Mouse (Mus musculus) heart, embryonic 11.5 days (tissue): ENCODE results near the gene Dennd2c. TPM values are rescaled to one million over a fixed set of nuclear protein-coding genes. Genes with fewer than 3 reads are reported as not detected.

Experiments used
- ATAC-seq: fragments of 200-750 bp; cut with Nextera tagmentation; replicated peaks from 2 replicates; pipeline ENCODE4 v1.8.0; 2017; ENCODE audit warnings: moderate library complexity; ENCODE audit not compliant: insufficient number of reproducible peaks, low FRiP score, low TSS enrichment
- H3K27ac ChIP-seq: fragments of 300-500 bp; sonication (generic); 2 replicates; pipeline ENCODE4 v1.5.1; 2014; ENCODE audit warnings: mild to moderate bottlenecking, low read depth, low read length
- H3K27me3 ChIP-seq: fragments of 300-500 bp; sonication (generic); 2 replicates; pipeline ENCODE4 v1.6.1; 2014; ENCODE audit warnings: mild to moderate bottlenecking, low read length, mixed read lengths; ENCODE audit not compliant: control insufficient read depth, insufficient read depth
- H3K36me3 ChIP-seq: fragments of 300-500 bp; sonication (generic); 2 replicates; pipeline ENCODE4 v1.6.1; 2014; ENCODE audit warnings: mild to moderate bottlenecking, low read length, moderate library complexity, mixed read lengths; ENCODE audit not compliant: control insufficient read depth, insufficient read depth
- H3K4me1 ChIP-seq: fragments of 300-500 bp; sonication (generic); 2 replicates; pipeline ENCODE4 v1.6.1; 2014; ENCODE audit warnings: low read length; ENCODE audit not compliant: control insufficient read depth, insufficient read depth
- H3K4me2 ChIP-seq: fragments of 300-500 bp; sonication (generic); 2 replicates; pipeline ENCODE4 v1.6.1; 2014; ENCODE audit warnings: mild to moderate bottlenecking, moderate library complexity
- H3K4me3 ChIP-seq: fragments of 300-500 bp; sonication (generic); 2 replicates; pipeline ENCODE4 v1.5.1; 2014; ENCODE audit warnings: low read depth, low read length
- H3K9ac ChIP-seq: fragments of 300-500 bp; sonication (generic); 2 replicates; pipeline ENCODE4 v1.6.1; 2014; ENCODE audit warnings: mild to moderate bottlenecking, low read depth, low read length, moderate library complexity
- H3K9me3 ChIP-seq: fragments of 300-500 bp; sonication (generic); replicated peaks from 2 replicates; pipeline ENCODE4 v1.6.1; 2016; ENCODE audit warnings: low read length; ENCODE audit not compliant: control insufficient read depth
- WGBS: fragments of 180-500 bp; shearing (Covaris S2); extraction: QIAGEN DNeasy Blood & Tissue Kit; methylation state at CpG from one replicate; pipeline ENCODE4 v1.1.7; 2014; ENCODE audit not compliant: insufficient replicate concordance; 5-methylcytosine and 5-hydroxymethylcytosine counted together
- polyA plus RNA-seq: library from polyadenylated mRNA; unstranded; fragments of >200 nt; fragmentation: Nextera tagmentation; extraction: Ambion mirVana; gene quantifications from 2 replicates; pipeline ENCODE4 v1.2.1, GENCODE M21; 2014

Dennd2c gene
- polyA plus RNA-seq, 1 experiment from 2014 or later: 5.0 TPM

GRCm38 (mm10) chr3:103142366-103142765 is 40.0 kb downstream of the Dennd2c start:
- H3K9me3 ChIP-seq: no peaks in the 10 kb centered on the region
- ATAC-seq: no peak
- no peak overlapping the region for H3K27ac ChIP-seq
- H3K27me3 ChIP-seq: no peaks in the 10 kb centered on the region
- no peak overlapping the region for H3K4me2 ChIP-seq
- no peak overlapping the region for H3K9ac ChIP-seq
- no peaks in the 10 kb centered on the region for H3K36me3 ChIP-seq
- 72% methylated on average over 10 of the region's 10 CpGs for WGBS
- peaks cover 9% of the 10 kb centered on the region for H3K4me1 ChIP-seq
- H3K4me3 ChIP-seq: no peak overlapping the region

DNA sequence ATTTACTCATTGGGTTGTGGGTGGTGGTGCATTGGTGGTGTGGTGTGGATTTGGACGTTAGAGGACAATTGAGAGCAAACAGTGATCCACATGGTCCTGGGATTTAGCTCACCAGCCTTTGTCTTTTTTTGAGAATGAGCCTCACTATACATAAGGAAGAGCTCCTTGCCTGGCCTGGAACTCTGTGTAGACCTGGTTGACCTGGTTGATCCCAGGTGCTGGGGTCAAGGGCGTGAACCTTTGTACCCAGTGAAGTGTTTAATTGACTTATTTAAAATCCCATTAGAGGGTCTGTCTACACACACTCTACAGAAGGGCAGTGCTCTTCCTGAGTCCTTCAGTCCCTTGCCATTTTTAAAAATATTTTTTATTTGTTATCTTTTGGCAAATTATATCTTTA is 42.9 kb downstream of the Dennd2c start:
- ATAC-seq: no peak
- 75% methylated on average over 2 of the region's 2 CpGs for WGBS
- H3K4me1 ChIP-seq: no peaks in the 10 kb centered on the region
- no peak overlapping the region for H3K4me2 ChIP-seq
- no peak overlapping the region for H3K4me3 ChIP-seq
- no peaks in the 10 kb centered on the region for H3K27me3 ChIP-seq
- H3K9me3 ChIP-seq: no peaks in the 10 kb centered on the region
- H3K27ac ChIP-seq: no peak overlapping the region
- H3K36me3 ChIP-seq: no peaks in the 10 kb centered on the region
- H3K9ac ChIP-seq: no peak overlapping the region

GRCm38 (mm10) chr3:103145791-103146190 is 43.4 kb downstream of the Dennd2c start:
- no peaks in the 10 kb centered on the region for H3K9me3 ChIP-seq
- H3K9ac ChIP-seq: no peak overlapping the region
- no peak overlapping the region for H3K4me2 ChIP-seq
- no peaks in the 10 kb centered on the region for H3K4me1 ChIP-seq
- WGBS: 75% methylated on average over 4 of the region's 4 CpGs
- no peak overlapping the region for H3K4me3 ChIP-seq
- no peak for ATAC-seq
- H3K36me3 ChIP-seq: no peaks in the 10 kb centered on the region
- H3K27me3 ChIP-seq: no peaks in the 10 kb centered on the region
- H3K27ac ChIP-seq: no peak overlapping the region

GRCm38 (mm10) chr3:103146330-103147166 is 44.1 kb downstream of the Dennd2c start:
- H3K27ac ChIP-seq: no peak overlapping the region
- H3K4me2 ChIP-seq: no peak overlapping the region
- no peak for ATAC-seq
- no peaks in the 10 kb centered on the region for H3K4me1 ChIP-seq
- H3K4me3 ChIP-seq: no peak overlapping the region
- whole genome bisulfite sequencing: 72% methylated on average over 23 of the region's 23 CpGs
- no peaks in the 10 kb centered on the region for H3K36me3 ChIP-seq
- no peak overlapping the region for H3K9ac ChIP-seq
- no peaks in the 10 kb centered on the region for H3K27me3 ChIP-seq
- H3K9me3 ChIP-seq: no peaks in the 10 kb centered on the region

DNA sequence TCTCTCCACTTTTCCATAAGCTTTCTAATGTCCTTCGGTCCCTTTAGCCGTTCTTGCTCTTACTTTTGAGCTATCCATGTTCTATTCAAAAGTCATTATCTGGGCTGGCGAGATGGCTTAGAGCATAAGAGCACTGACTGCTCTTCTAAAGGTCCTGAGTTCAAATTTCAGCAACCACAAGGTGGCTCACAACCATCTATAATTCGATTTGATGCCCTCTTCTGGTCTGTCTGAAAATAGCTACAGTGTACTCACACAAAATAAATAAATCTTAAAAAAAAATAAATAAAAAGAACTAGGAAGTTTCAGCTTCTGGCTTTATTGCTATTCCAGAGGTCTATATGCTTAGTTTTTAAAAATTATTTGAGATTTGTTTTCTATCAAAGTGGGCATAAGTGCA is 45.4 kb downstream of the Dennd2c start:
- no peaks in the 10 kb centered on the region for H3K4me1 ChIP-seq
- no peak overlapping the region for H3K27ac ChIP-seq
- H3K36me3 ChIP-seq: no peaks in the 10 kb centered on the region
- WGBS: 89% methylated on average over 4 of the region's 4 CpGs
- H3K27me3 ChIP-seq: no peaks in the 10 kb centered on the region
- H3K9me3 ChIP-seq: no peaks in the 10 kb centered on the region
- H3K4me2 ChIP-seq: no peak overlapping the region
- H3K9ac ChIP-seq: no peak overlapping the region
- ATAC-seq: no peak
- H3K4me3 ChIP-seq: no peak overlapping the region

DNA sequence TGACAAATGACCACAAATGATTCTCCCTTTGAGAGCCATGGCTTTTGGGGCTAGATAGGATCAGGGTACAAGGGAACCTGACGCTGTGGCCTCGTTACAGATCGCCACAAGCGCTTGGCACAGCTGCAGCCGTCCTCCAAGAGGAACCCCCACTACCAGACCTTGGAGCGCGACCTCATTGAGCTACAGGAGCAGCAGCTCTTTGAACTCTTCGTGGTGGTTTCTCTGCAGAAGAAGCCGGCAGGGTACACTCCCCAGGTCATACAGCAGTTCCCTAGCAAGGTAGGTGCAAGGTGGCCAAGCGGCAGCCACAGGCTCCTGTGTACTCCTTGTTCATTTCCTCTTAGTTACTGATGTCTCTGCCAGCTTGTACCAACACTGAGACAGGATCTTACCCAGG is 46.5 kb downstream of the Dennd2c start:
- 82% methylated on average over 10 of the region's 10 CpGs for WGBS
- Histone ChIP-seq H3K9ac (no peak overlapping the region), H3K27me3 (no peaks in the 10 kb centered on the region), H3K27ac (no peak overlapping the region), H3K4me3 (no peak overlapping the region), H3K36me3 (0 out of 2 replicates have a peak, but pooled peaks cover 2% of the 10 kb centered on the region), H3K9me3 (no peaks in the 10 kb centered on the region; the same call in 1 of the 2 replicates), H3K4me1 (no peaks in the 10 kb centered on the region), H3K4me2 (no peak overlapping the region)
- no peak for ATAC-seq

- no peak overlapping the region for H3K4me2 ChIP-seq
- no peak overlapping the region for H3K9ac ChIP-seq
- no peak overlapping the region for H3K4me3 ChIP-seq
- H3K4me1 ChIP-seq: no peaks in the 10 kb centered on the region
- no peak for ATAC-seq
- no peaks in the 10 kb centered on the region for H3K27me3 ChIP-seq
- H3K27ac ChIP-seq: no peak overlapping the region
- H3K36me3 ChIP-seq: 0 out of 2 replicates have a peak, but pooled peaks cover 2% of the 10 kb centered on the region
- no peaks in the 10 kb centered on the region; the same call in 1 of the 2 replicates for H3K9me3 ChIP-seq
Measured at GRCm38 (mm10) chr3:103153761-103154160, 51.4 kb downstream of the Dennd2c start.

DNA sequence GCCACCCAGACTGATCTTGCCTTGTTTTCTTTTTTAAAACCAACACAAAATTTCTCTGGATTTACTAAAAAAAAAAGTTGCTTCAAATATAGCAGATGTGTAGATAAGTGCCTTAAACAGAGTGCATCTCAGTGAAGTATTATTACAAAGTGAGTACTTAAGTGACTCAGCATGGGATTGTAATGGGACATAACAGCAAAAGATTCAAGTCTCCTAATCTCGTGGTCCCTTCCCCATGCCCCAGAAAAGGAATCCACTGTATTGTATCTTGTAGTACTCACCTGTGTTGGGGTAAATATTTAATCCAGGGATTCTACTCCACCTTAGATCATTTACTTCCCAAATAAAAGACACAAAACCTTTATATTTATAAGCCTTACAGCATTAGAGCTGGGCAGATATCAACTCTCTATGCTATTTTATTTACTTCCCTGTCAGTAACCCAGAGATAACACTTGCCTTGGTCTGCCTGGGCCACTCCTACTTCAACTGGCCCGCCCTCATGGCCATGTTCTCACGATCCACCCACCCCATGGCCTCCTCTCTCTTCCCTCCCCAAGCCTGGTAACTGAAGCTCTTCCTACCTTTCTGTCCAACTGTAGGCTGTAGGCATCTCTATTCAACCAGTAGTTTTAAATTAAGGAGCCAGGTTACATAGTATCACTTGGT is 57.0 kb downstream of the Dennd2c start:
- 40% methylated on average over 3 of the region's 3 CpGs for WGBS
- H3K9ac ChIP-seq: no peak overlapping the region
- ATAC-seq: no peak
- H3K27ac ChIP-seq: no peak overlapping the region
- H3K4me3 ChIP-seq: no peak overlapping the region
- H3K9me3 ChIP-seq: no peaks in the 10 kb centered on the region
- H3K4me1 ChIP-seq: no peaks in the 10 kb centered on the region
- 0 out of 2 replicates have a peak, but pooled peaks cover 2% of the 10 kb centered on the region for H3K36me3 ChIP-seq
- no peaks in the 10 kb centered on the region for H3K27me3 ChIP-seq
- no peak overlapping the region for H3K4me2 ChIP-seq
